Mouse (Mus musculus) cerebral cortex, adult 2 months (tissue): ENCODE data around the gene 2610528J11Rik.

Experiments used
- WGBS: fragments of 180-500 bp; shearing (Covaris S2); methylation state at CpG from one replicate; pipeline ENCODE4 v1.1.7; 2018; 5-methylcytosine and 5-hydroxymethylcytosine counted together

The 2610528J11Rik gene

GRCm38 (mm10) chr4:118526408-118527334 is at the start of gene 2610528J11Rik:
Gene 2610528J11Rik (plus strand): TSS chr4:118526999.
- WGBS: 52% methylated on average over 17 of the region's 17 CpGs

GRCm38 (mm10) chr4:118489717-118490132 is 37.1 kb upstream of the 2610528J11Rik start, which contains the start of gene Tie1:
Gene Tie1 (minus strand): TSS chr4:118490061.
- 66% methylated on average over 8 of the region's 8 CpGs for WGBS

GRCm38 (mm10) chr4:118490461-118490860 is 36.3 kb upstream of the 2610528J11Rik start:
- 80% methylated on average over 10 of the region's 10 CpGs for WGBS

- WGBS: 39% methylated on average over 6 of the region's 6 CpGs
These were observed 26.6 kb upstream of the 2610528J11Rik start for GRCm38 (mm10) chr4:118500171-118500724.

- WGBS: 62% methylated on average over 9 of the region's 9 CpGs
These were observed 26.0 kb upstream of the 2610528J11Rik start for GRCm38 (mm10) chr4:118500792-118501191.

- 64% methylated on average over 3 of the region's 3 CpGs for WGBS
These were observed 21.2 kb upstream of the 2610528J11Rik start for GRCm38 (mm10) chr4:118505551-118505950.

- WGBS: 87% methylated on average over 1 of the region's 1 CpGs
These were observed 19.6 kb upstream of the 2610528J11Rik start for GRCm38 (mm10) chr4:118507171-118507570.

GRCm38 (mm10) chr4:118509050-118509449 is 17.7 kb upstream of the 2610528J11Rik start:
- WGBS: 45% methylated on average over 6 of the region's 6 CpGs

GRCm38 (mm10) chr4:118516699-118517496 is 9.9 kb upstream of the 2610528J11Rik start:
- WGBS: 62% methylated on average over 20 of the region's 20 CpGs

GRCm38 (mm10) chr4:118517497-118518146 is 9.2 kb upstream of the 2610528J11Rik start:
- WGBS: 61% methylated on average over 16 of the region's 16 CpGs

- 92% methylated on average over 5 of the region's 5 CpGs for WGBS
These were observed 8.6 kb upstream of the 2610528J11Rik start for GRCm38 (mm10) chr4:118518208-118518607.

GRCm38 (mm10) chr4:118522248-118522647 is 4.6 kb upstream of the 2610528J11Rik start:
- WGBS: 86% methylated on average over 7 of the region's 7 CpGs

- 63% methylated on average over 7 of the region's 7 CpGs for WGBS
These were observed 2.8 kb upstream of the 2610528J11Rik start for GRCm38 (mm10) chr4:118523976-118524375.

- WGBS: 82% methylated on average over 3 of the region's 3 CpGs
These were observed 1.0 kb upstream of the 2610528J11Rik start for GRCm38 (mm10) chr4:118525779-118526178.

GRCm38 (mm10) chr4:118527335-118527681 is 509 bp downstream of the 2610528J11Rik start:
- 56% methylated on average over 5 of the region's 5 CpGs for WGBS

- 88% methylated on average over 6 of the region's 6 CpGs for WGBS
These were observed 921 bp downstream of the 2610528J11Rik start for GRCm38 (mm10) chr4:118527720-118528119.

GRCm38 (mm10) chr4:118532663-118533062 is 5.9 kb downstream of the 2610528J11Rik start:
- WGBS: 86% methylated on average over 5 of the region's 5 CpGs

GRCm38 (mm10) chr4:118533156-118533555 is 6.4 kb downstream of the 2610528J11Rik start:
- WGBS: 67% methylated on average over 4 of the region's 4 CpGs

- 83% methylated on average over 7 of the region's 7 CpGs for WGBS
These were observed 6.8 kb downstream of the 2610528J11Rik start for GRCm38 (mm10) chr4:118533605-118534004.

- WGBS: 89% methylated on average over 6 of the region's 6 CpGs
These were observed 8.8 kb downstream of the 2610528J11Rik start for GRCm38 (mm10) chr4:118535610-118536009.

- 67% methylated on average over 6 of the region's 6 CpGs for WGBS
These were observed 11.0 kb downstream of the 2610528J11Rik start for GRCm38 (mm10) chr4:118537801-118538200.
